Mouse (Mus musculus): ENCODE data around the gene Fpr3.

DNA sequence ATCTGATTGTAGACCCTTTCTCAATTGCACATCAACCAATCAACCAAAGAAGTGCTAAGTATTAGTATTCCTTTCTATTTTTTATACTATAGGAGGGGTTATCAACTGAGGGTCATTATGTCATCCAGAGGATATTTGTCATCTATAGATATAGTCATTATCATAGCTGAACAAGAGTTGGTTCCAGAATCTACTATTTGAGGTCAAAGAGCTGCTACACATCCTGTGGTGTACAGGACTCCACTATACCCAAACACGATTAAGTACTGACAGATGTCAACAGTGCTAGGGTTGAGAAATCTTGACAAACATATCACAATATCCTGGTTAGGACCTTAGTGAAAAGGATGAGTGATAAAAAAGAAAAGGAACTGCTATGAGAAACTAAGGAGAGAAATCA lies 29.7 kb downstream of the Fpr3 start:
- TF ChIP-seq CTCF (IDR thresholded peaks at IDR 0.05), result no peak
- TF ChIP-seq EP300 (IDR thresholded peaks at IDR 0.05), result no peak
